ENCODE assay signal across 7 mouse cellular contexts in genomic region chr5:107987835-107988251, GRCm38 (mm10). TPM values are rescaled to one million over a fixed set of nuclear protein-coding genes. Genes with fewer than 3 reads are reported as not detected.
A peak's percentile ranks its signal among the peaks of the same experiment; 100 is the strongest.
DNase-seq lines count a peak whose midpoint lies in the region; ATAC-seq lines count a peak whose summit lies in the region.

No protein-coding gene starts in this region.

- H3K4me3 ChIP-seq in hindbrain, embryonic 11.5 days (ENCODE audit: low read depth, low read length): peak overlapping the region; percentile 79
- peak overlapping the region; percentile 87 for H3K4me3 ChIP-seq in lung, embryonic 16.5 days (ENCODE audit: low read length)

- ATAC-seq in common myeloid progenitor, adult 5-6 weeks (replicated peaks; ENCODE audit: low read depth, poor library complexity, severe bottlenecking): peak; percentile 22
- ATAC-seq in hindbrain, embryonic 11.5 days (ENCODE audit: low FRiP score): peak; percentile 31; the same call in 1 of the 2 replicates
- no peak for ATAC-seq in lung, embryonic 16.5 days (ENCODE audit: low read depth)
- no peak for ATAC-seq in frontal cortex, adult (ENCODE audit: low TSS enrichment)

- H3K27me3 ChIP-seq in hindbrain, embryonic 11.5 days (ENCODE audit: control insufficient read depth, insufficient read depth, low read length): no peaks in the 10 kb centered on the region
- no peaks in the 10 kb centered on the region for H3K27me3 ChIP-seq in lung, embryonic 16.5 days (ENCODE audit: control insufficient read depth, insufficient read depth, low read depth, low read length)

- H3K9me3 ChIP-seq in hindbrain, embryonic 11.5 days (ENCODE audit: control insufficient read depth, low read length): no peaks in the 10 kb centered on the region
- peaks cover 2% of the 10 kb centered on the region; the same call in 1 of the 2 replicates for H3K9me3 ChIP-seq in lung, embryonic 16.5 days (ENCODE audit: control insufficient read depth, low read length)

- peak overlapping the region; percentile 31 for H3K9ac ChIP-seq in hindbrain, embryonic 11.5 days (ENCODE audit: low read depth, low read length)
- H3K9ac ChIP-seq in lung, embryonic 16.5 days (ENCODE audit: low read length): peak overlapping the region; percentile 80

- no peaks in the 10 kb centered on the region for H3K36me3 ChIP-seq in hindbrain, embryonic 11.5 days (ENCODE audit: control insufficient read depth, insufficient read depth, low read length)
- no peaks in the 10 kb centered on the region for H3K36me3 ChIP-seq in lung, embryonic 16.5 days (ENCODE audit: control insufficient read depth, insufficient read depth, low read length)

- peak overlapping the region; percentile 94; the same call in 1 of the 2 replicates for H3K27ac ChIP-seq in hindbrain, embryonic 11.5 days (ENCODE audit: low read depth, low read length)
- peak overlapping the region; percentile 31 for H3K27ac ChIP-seq in lung, embryonic 16.5 days (ENCODE audit: low read length)

- no peaks in the 10 kb centered on the region for H3K4me1 ChIP-seq in hindbrain, embryonic 11.5 days (replicated peaks; ENCODE audit: control insufficient read depth, insufficient read depth, low read length)
- peaks cover 6% of the 10 kb centered on the region; the same call in 1 of the 2 replicates for H3K4me1 ChIP-seq in lung, embryonic 16.5 days (replicated peaks; ENCODE audit: control insufficient read depth, insufficient read depth, low read length)

- peak overlapping the region; percentile 78 for H3K4me2 ChIP-seq in hindbrain, embryonic 11.5 days (replicated peaks; ENCODE audit: low read depth, low read length)
- peak overlapping the region; percentile 90 for H3K4me2 ChIP-seq in lung, embryonic 16.5 days (ENCODE audit: low read depth, low read length)

- WGBS in hindbrain, embryonic 11.5 days: 21% methylated on average over 5 of the region's 5 CpGs
- 6% methylated on average over 5 of the region's 5 CpGs for WGBS in lung, embryonic 16.5 days

- DNase-seq in spleen, postnatal 10 days (ENCODE audit: low spot score in 2 of 2): peak; percentile 39 to 40
- DNase-seq in spleen, postnatal 14 days (ENCODE audit: low spot score in 2 of 2): no peak
- DNase-seq in hindbrain, embryonic 11.5 days (ENCODE audit: low spot score): no peak
- DNase-seq in yolk sac, embryonic 10.5 days (ENCODE audit: low spot score): peak; percentile 29

RNA-seq across cellular contexts. Expression of gene Fam69a, which starts 1.0 kb away (rescaled TPM):
- 15.8 and 28.6 TPM in 2 replicates for total RNA-seq in common myeloid progenitor, adult 5-6 weeks (2017)
- polyA plus RNA-seq in hindbrain, embryonic 11.5 days (2014; fragmentation: Nextera tagmentation; extraction: Ambion mirVana): 24.8 and 28.5 TPM in 2 replicates
- polyA plus RNA-seq in lung, embryonic 16.5 days (2015; fragmentation: Nextera tagmentation; extraction: Ambion mirVana): 23.8 and 24.4 TPM in 2 replicates

Comparison
In these comparisons a context has a peak if more than half of its experiments do, and no peak if none do; other contexts are left out.
1. DNase-seq: peak in spleen, postnatal 10 days (2 of 2) and yolk sac, embryonic 10.5 days (single experiment); none in spleen, postnatal 14 days (0 of 2) and hindbrain, embryonic 11.5 days (single experiment).
2. ATAC-seq: peak in common myeloid progenitor, adult 5-6 weeks (single experiment) and hindbrain, embryonic 11.5 days (single experiment); none in lung, embryonic 16.5 days (single experiment) and frontal cortex, adult (single experiment).